Mouse (Mus musculus): ENCODE data around the gene Ppp1ca. TPM values are rescaled to one million over a fixed set of nuclear protein-coding genes. Genes with fewer than 3 reads are reported as not detected.

Gene Ppp1ca
- polyA plus RNA-seq, 1 experiment from 2014 or later: 727 TPM

DNA sequence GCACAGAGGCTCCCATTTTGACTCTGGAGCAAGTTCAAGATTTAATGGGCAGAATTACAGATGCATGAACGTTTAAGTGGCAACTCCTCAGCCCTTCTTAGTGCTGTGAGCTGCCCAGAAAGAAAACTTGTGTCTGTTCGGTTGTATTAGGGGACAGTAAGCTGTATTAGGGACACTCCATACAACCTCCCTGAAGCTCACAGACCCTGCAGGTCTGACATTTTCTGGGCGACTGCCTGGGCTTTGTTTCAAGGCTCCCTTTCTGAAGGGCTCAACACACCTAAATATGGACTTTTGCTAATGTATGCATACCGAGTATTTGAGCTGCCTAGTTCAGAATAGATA lies 28.4 kb upstream of the Ppp1ca start:
- no peaks in the 10 kb centered on the region for H3K9me3 ChIP-seq (replicated peaks; ENCODE audit: control insufficient read depth, low read length)
- H3K27me3 ChIP-seq (ENCODE audit: control insufficient read depth, insufficient read depth, low read length): no peaks in the 10 kb centered on the region
- peak overlapping the region; percentile 80 for H3K4me3 ChIP-seq (replicated peaks; ENCODE audit: low read length)
- H3K4me2 ChIP-seq (ENCODE audit: low read depth, low read length): peak overlapping the region; percentile 65
- H3K27ac ChIP-seq (ENCODE audit: low read length): peak overlapping the region; percentile 78; the same call in 1 of the 2 replicates
- H3K36me3 ChIP-seq (ENCODE audit: control insufficient read depth, insufficient read depth, low read length): 0 out of 2 replicates have a peak, but pooled peaks cover 4% of the 10 kb centered on the region
- 28% methylated on average over 4 of the region's 4 CpGs for WGBS
- H3K9ac ChIP-seq (ENCODE audit: low read length): peak overlapping the region; percentile 88
- no peak for ATAC-seq (ENCODE audit: insufficient read depth, low FRiP score)
- peaks cover 9% of the 10 kb centered on the region for H3K4me1 ChIP-seq (ENCODE audit: control insufficient read depth, insufficient read depth, low read length)

DNA sequence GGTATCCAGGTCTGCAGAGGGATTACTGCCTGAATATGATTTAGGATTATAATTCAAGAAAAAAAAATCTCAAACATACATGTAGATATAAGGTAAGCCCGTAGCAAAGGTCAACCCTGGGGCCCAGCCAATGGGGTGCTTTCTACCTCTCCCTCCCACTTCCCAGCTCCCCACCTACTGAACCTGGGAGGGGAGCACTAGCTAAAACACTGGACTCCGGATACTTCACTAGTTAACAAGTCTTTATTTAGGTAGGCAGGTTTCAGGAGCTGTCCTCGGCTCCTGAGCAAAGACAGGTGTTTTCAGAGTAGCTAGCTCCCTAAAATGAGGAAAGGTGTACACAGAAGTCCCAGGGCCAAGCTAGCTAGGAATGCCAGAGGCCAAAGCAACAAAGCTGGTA lies 27.8 kb upstream of the Ppp1ca start:
- Histone ChIP-seq H3K4me1 (ENCODE audit: control insufficient read depth, insufficient read depth, low read length) (peaks cover 9% of the 10 kb centered on the region), H3K36me3 (ENCODE audit: control insufficient read depth, insufficient read depth, low read length) (0 out of 2 replicates have a peak, but pooled peaks cover 4% of the 10 kb centered on the region), H3K27ac (ENCODE audit: low read length) (no peak overlapping the region), H3K9ac (ENCODE audit: low read length) (no peak overlapping the region; the same call in 1 of the 2 replicates), H3K4me3 (replicated peaks; ENCODE audit: low read length) (no peak overlapping the region), H3K9me3 (replicated peaks; ENCODE audit: control insufficient read depth, low read length) (no peaks in the 10 kb centered on the region), H3K27me3 (ENCODE audit: control insufficient read depth, insufficient read depth, low read length) (no peaks in the 10 kb centered on the region), H3K4me2 (ENCODE audit: low read depth, low read length) (no peak overlapping the region)
- 72% methylated on average over 3 of the region's 3 CpGs for WGBS
- no peak for ATAC-seq (ENCODE audit: insufficient read depth, low FRiP score)

- Histone ChIP-seq H3K9ac (ENCODE audit: low read length) (no peak overlapping the region), H3K27me3 (ENCODE audit: control insufficient read depth, insufficient read depth, low read length) (no peaks in the 10 kb centered on the region), H3K4me2 (ENCODE audit: low read depth, low read length) (no peak overlapping the region), H3K27ac (ENCODE audit: low read length) (0 out of 2 replicates have a peak overlapping the region, but pooled peaks have one; percentile 20), H3K9me3 (replicated peaks; ENCODE audit: control insufficient read depth, low read length) (no peaks in the 10 kb centered on the region), H3K4me3 (replicated peaks; ENCODE audit: low read length) (no peak overlapping the region), H3K36me3 (ENCODE audit: control insufficient read depth, insufficient read depth, low read length) (0 out of 2 replicates have a peak, but pooled peaks cover 4% of the 10 kb centered on the region), H3K4me1 (ENCODE audit: control insufficient read depth, insufficient read depth, low read length) (peaks cover 10% of the 10 kb centered on the region)
- ATAC-seq (ENCODE audit: insufficient read depth, low FRiP score): no peak
- WGBS: 67% methylated on average over 2 of the region's 2 CpGs
Measured at GRCm38 (mm10) chr19:4164721-4165120, 27.1 kb upstream of the Ppp1ca start.

GRCm38 (mm10) chr19:4166678-4167476 lies 25.0 kb upstream of the Ppp1ca start:
- H3K4me2 ChIP-seq (ENCODE audit: low read depth, low read length): no peak overlapping the region
- no peaks in the 10 kb centered on the region for H3K9me3 ChIP-seq (replicated peaks; ENCODE audit: control insufficient read depth, low read length)
- no peak overlapping the region for H3K27ac ChIP-seq (ENCODE audit: low read length)
- H3K9ac ChIP-seq (ENCODE audit: low read length): no peak overlapping the region
- H3K4me1 ChIP-seq (ENCODE audit: control insufficient read depth, insufficient read depth, low read length): peaks cover 21% of the 10 kb centered on the region
- WGBS: 77% methylated on average over 9 of the region's 9 CpGs
- no peak overlapping the region for H3K4me3 ChIP-seq (replicated peaks; ENCODE audit: low read length)
- no peak for ATAC-seq (ENCODE audit: insufficient read depth, low FRiP score)
- H3K27me3 ChIP-seq (ENCODE audit: control insufficient read depth, insufficient read depth, low read length): no peaks in the 10 kb centered on the region
- no peaks in the 10 kb centered on the region for H3K36me3 ChIP-seq (ENCODE audit: control insufficient read depth, insufficient read depth, low read length)

- H3K4me2 ChIP-seq (ENCODE audit: low read depth, low read length): peak overlapping the region; percentile 97
- peak overlapping the region; percentile 53 for H3K4me3 ChIP-seq (replicated peaks; ENCODE audit: low read length)
- no peaks in the 10 kb centered on the region for H3K36me3 ChIP-seq (ENCODE audit: control insufficient read depth, insufficient read depth, low read length)
- peaks cover 12% of the 10 kb centered on the region; the same call in 1 of the 2 replicates for H3K4me1 ChIP-seq (ENCODE audit: control insufficient read depth, insufficient read depth, low read length)
- no peaks in the 10 kb centered on the region for H3K9me3 ChIP-seq (replicated peaks; ENCODE audit: control insufficient read depth, low read length)
- peak; percentile 96 for ATAC-seq (ENCODE audit: insufficient read depth, low FRiP score)
- under 1% methylated on average over 43 of the region's 43 CpGs for WGBS
- H3K9ac ChIP-seq (ENCODE audit: low read length): peak overlapping the region; percentile 90
- H3K27ac ChIP-seq (ENCODE audit: low read length): peak overlapping the region; percentile 93
- no peaks in the 10 kb centered on the region for H3K27me3 ChIP-seq (ENCODE audit: control insufficient read depth, insufficient read depth, low read length)
Measured at GRCm38 (mm10) chr19:4169378-4169784, 22.5 kb upstream of the Ppp1ca start.

DNA sequence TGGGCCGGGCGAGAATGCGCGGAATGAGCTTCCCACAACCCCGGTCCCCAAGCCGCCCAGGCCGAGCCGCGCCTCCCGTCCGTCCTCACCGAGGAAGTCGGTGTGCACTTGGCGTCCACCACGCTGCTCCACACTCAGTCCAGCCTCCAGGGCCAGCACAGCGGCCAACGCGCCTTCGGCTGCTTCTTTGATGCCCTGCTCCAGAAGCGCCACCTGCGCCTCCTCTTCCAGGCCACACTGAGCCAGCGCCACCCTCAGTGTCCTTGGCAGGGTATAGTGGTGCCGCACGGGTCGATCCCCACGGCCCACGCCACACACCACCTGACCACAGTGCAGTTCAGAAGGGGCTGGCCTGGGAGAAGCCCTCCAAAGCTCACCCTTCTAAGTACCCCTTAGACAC lies 22.1 kb upstream of the Ppp1ca start:
- Histone ChIP-seq H3K4me1 (ENCODE audit: control insufficient read depth, insufficient read depth, low read length) (peaks cover 12% of the 10 kb centered on the region; the same call in 1 of the 2 replicates), H3K27me3 (ENCODE audit: control insufficient read depth, insufficient read depth, low read length) (no peaks in the 10 kb centered on the region), H3K27ac (ENCODE audit: low read length) (peak overlapping the region; percentile 93), H3K4me2 (ENCODE audit: low read depth, low read length) (peak overlapping the region; percentile 97), H3K9me3 (replicated peaks; ENCODE audit: control insufficient read depth, low read length) (no peaks in the 10 kb centered on the region), H3K9ac (ENCODE audit: low read length) (peak overlapping the region; percentile 90), H3K4me3 (replicated peaks; ENCODE audit: low read length) (peak overlapping the region; percentile 53), H3K36me3 (ENCODE audit: control insufficient read depth, insufficient read depth, low read length) (no peaks in the 10 kb centered on the region)
- 6% methylated on average over 27 of the region's 27 CpGs for WGBS
- ATAC-seq (ENCODE audit: insufficient read depth, low FRiP score): no peak; the same call in 1 of the 2 replicates

DNA sequence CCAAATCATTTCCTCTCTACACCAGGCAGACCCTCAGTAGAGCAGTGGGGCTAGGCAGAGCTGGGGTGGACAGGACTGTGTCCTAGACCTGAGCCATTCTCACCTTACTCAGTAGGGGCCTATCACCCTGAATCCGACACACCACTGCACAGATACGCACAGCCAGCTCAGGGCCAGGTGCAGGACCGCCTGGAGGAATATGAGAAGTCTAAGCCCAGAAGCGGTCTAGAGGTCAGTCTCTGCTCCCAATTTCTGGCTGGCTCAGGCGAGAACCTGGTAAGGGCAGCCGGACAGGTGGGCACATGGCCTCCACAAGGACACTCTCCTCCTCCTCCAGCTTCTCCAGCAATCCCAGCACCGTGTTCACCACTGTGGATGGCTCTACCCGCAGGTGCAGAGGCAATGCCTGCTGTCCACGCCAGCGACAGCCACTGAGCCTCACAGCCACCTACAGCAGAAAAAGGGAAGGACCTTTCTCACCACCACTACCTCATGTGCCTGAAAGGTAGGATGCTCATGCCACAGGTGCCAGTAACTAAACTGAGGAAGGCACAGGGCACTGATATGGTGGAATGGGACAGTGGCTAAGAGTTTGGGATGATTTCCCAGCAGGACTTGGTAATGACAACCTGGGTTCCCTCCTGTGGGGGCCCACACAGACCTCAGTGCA lies 21.0 kb upstream of the Ppp1ca start:
- no peak overlapping the region for H3K4me3 ChIP-seq (replicated peaks; ENCODE audit: low read length)
- H3K4me2 ChIP-seq (ENCODE audit: low read depth, low read length): no peak overlapping the region
- H3K27me3 ChIP-seq (ENCODE audit: control insufficient read depth, insufficient read depth, low read length): no peaks in the 10 kb centered on the region
- H3K4me1 ChIP-seq (ENCODE audit: control insufficient read depth, insufficient read depth, low read length): peaks cover 19% of the 10 kb centered on the region
- 86% methylated on average over 10 of the region's 10 CpGs for WGBS
- H3K36me3 ChIP-seq (ENCODE audit: control insufficient read depth, insufficient read depth, low read length): no peaks in the 10 kb centered on the region
- H3K9ac ChIP-seq (ENCODE audit: low read length): no peak overlapping the region
- no peaks in the 10 kb centered on the region for H3K9me3 ChIP-seq (replicated peaks; ENCODE audit: control insufficient read depth, low read length)
- H3K27ac ChIP-seq (ENCODE audit: low read length): no peak overlapping the region
- ATAC-seq (ENCODE audit: insufficient read depth, low FRiP score): no peak

GRCm38 (mm10) chr19:4171393-4172290 lies 20.2 kb upstream of the Ppp1ca start:
- Histone ChIP-seq H3K27ac (ENCODE audit: low read length) (no peak overlapping the region), H3K9me3 (replicated peaks; ENCODE audit: control insufficient read depth, low read length) (no peaks in the 10 kb centered on the region), H3K4me3 (replicated peaks; ENCODE audit: low read length) (no peak overlapping the region), H3K4me2 (ENCODE audit: low read depth, low read length) (no peak overlapping the region), H3K36me3 (ENCODE audit: control insufficient read depth, insufficient read depth, low read length) (no peaks in the 10 kb centered on the region), H3K9ac (ENCODE audit: low read length) (peak overlapping the region; percentile 3; the same call in 1 of the 2 replicates), H3K27me3 (ENCODE audit: control insufficient read depth, insufficient read depth, low read length) (no peaks in the 10 kb centered on the region), H3K4me1 (ENCODE audit: control insufficient read depth, insufficient read depth, low read length) (peaks cover 19% of the 10 kb centered on the region)
- WGBS: 64% methylated on average over 13 of the region's 13 CpGs
- ATAC-seq (ENCODE audit: insufficient read depth, low FRiP score): no peak

Measured in stomach, embryonic 16.5 days (tissue).